Mouse (Mus musculus) lung, embryonic 14.5 days (tissue): Measurements from ENCODE around the gene Frat2. TPM values are rescaled to one million over a fixed set of nuclear protein-coding genes. Genes with fewer than 3 reads are reported as not detected.
A peak's percentile ranks its signal among the peaks of the same experiment; 100 is the strongest.

ENCODE experiments used
- ATAC-seq: fragments of 200-750 bp; cut with Nextera tagmentation; 2 replicates; pipeline ENCODE4 v1.8.0; 2017; ENCODE audit warnings: mild to moderate bottlenecking, moderate TSS enrichment, moderate library complexity; ENCODE audit not compliant: insufficient read depth
- DNase-seq: peaks from one replicate; pipeline ENCODE4 v3.0.0-alpha.2; 2015
- H3K27ac ChIP-seq: fragments of 300-500 bp; sonication (generic); 2 replicates; pipeline ENCODE4 v1.5.1; 2014; ENCODE audit warnings: low read depth, mild to moderate bottlenecking, moderate library complexity
- H3K27me3 ChIP-seq: fragments of 300-500 bp; sonication (generic); 2 replicates; pipeline ENCODE4 v1.6.1; 2014; ENCODE audit warnings: low read length, control low read depth; ENCODE audit not compliant: insufficient read depth
- H3K36me3 ChIP-seq: fragments of 300-500 bp; sonication (generic); 2 replicates; pipeline ENCODE4 v1.6.1; 2014; ENCODE audit warnings: control low read depth; ENCODE audit not compliant: insufficient read depth
- H3K4me1 ChIP-seq: fragments of 300-500 bp; sonication (generic); 2 replicates; pipeline ENCODE4 v1.6.1; 2014; ENCODE audit warnings: antibody characterized with exemption, control low read depth; ENCODE audit not compliant: insufficient read depth
- H3K4me2 ChIP-seq: fragments of 300-500 bp; sonication (generic); 2 replicates; pipeline ENCODE4 v1.6.1; 2014; ENCODE audit warnings: mild to moderate bottlenecking
- H3K4me3 ChIP-seq: fragments of 300-500 bp; sonication (generic); 2 replicates; pipeline ENCODE4 v1.5.1; 2014; ENCODE audit warnings: low read depth, low read length
- H3K9ac ChIP-seq: fragments of 300-500 bp; sonication (generic); 2 replicates; pipeline ENCODE4 v1.6.1; 2014
- H3K9me3 ChIP-seq: fragments of 300-500 bp; sonication (generic); 2 replicates; pipeline ENCODE4 v1.6.1; 2016; ENCODE audit warnings: low read depth, low read length, control low read depth
- CTCF ChIP-seq: IDR thresholded peaks from 2 replicates; pipeline ENCODE4 v1.5.1; 2016; ENCODE audit warnings: antibody characterized with exemption, low read depth
- WGBS: fragments of 180-500 bp; shearing (Covaris S2); extraction: QIAGEN DNeasy Blood & Tissue Kit; methylation state at CpG from one replicate; pipeline ENCODE4 v1.1.7; 2014; 5-methylcytosine and 5-hydroxymethylcytosine counted together
- polyA plus RNA-seq: library from polyadenylated mRNA; unstranded; fragments of >200 nt; fragmentation: Nextera tagmentation; extraction: Ambion mirVana; gene quantifications from 2 replicates; pipeline ENCODE4 v1.2.1, GENCODE M21; 2014

Gene Frat2
- polyA plus RNA-seq, 1 experiment from 2014 or later = 2.6 TPM

GRCm38 (mm10) chr19:41837917-41838261 lies 10.0 kb downstream of the Frat2 start:
- peaks cover 5% of the 10 kb centered on the region for H3K27me3 ChIP-seq
- H3K36me3 ChIP-seq = no peaks in the 10 kb centered on the region
- peak; percentile 50 for DNase-seq
- H3K4me3 ChIP-seq = no peak overlapping the region
- H3K9me3 ChIP-seq = no peaks in the 10 kb centered on the region
- no peak for TF ChIP-seq CTCF
- H3K4me1 ChIP-seq = no peaks in the 10 kb centered on the region
- 30% methylated on average over 4 of the region's 4 CpGs for WGBS
- no peak overlapping the region; the same call in 1 of the 2 replicates for H3K4me2 ChIP-seq
- H3K27ac ChIP-seq = no peak overlapping the region
- 0 out of 2 replicates have a peak, but pooled peaks have one; percentile 38 for ATAC-seq
- no peak overlapping the region for H3K9ac ChIP-seq

DNA sequence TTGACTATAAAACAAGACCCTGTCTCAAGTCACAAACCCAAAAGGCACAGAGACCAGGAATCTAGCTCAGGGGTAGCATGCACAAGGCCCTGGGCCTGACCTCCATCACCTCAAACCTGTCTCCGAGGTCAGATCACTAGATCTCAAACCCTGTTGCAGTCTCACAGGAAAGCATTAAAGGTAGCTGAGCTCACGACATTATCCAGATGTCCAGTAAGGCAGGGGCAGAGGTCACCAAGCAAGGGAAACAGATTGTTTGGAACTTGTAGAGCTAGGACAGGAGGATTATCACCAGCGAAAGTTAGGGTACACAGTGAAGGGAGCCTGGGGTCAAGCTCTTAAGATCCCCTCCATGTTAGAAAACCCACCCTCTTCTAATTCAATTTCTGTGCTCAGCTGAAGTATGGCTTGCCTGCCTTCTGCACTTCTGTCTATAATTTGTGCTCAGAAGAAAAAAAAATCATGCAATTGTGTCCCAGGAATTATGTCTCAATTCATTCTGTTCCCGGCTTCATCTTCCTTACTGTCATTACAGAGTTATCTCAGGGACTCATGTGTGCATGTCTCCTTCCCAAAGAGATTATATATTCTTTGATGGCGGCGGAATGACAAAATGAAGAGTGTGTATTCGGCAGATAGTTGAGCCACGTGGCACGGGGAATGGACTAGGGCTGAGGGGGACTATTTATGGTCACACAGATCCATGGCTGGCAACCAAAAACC lies 10.6 kb downstream of the Frat2 start:
- TF ChIP-seq CTCF = no peak
- DNase-seq (no peak), ATAC-seq (no peak)
- WGBS = 44% methylated on average over 9 of the region's 9 CpGs
- H3K9ac ChIP-seq = no peak overlapping the region
- H3K4me2 ChIP-seq = no peak overlapping the region
- no peaks in the 10 kb centered on the region for H3K4me1 ChIP-seq
- no peak overlapping the region for H3K4me3 ChIP-seq
- H3K27ac ChIP-seq = no peak overlapping the region
- H3K9me3 ChIP-seq = no peaks in the 10 kb centered on the region
- peaks cover 11% of the 10 kb centered on the region for H3K27me3 ChIP-seq
- H3K36me3 ChIP-seq = no peaks in the 10 kb centered on the region

DNA sequence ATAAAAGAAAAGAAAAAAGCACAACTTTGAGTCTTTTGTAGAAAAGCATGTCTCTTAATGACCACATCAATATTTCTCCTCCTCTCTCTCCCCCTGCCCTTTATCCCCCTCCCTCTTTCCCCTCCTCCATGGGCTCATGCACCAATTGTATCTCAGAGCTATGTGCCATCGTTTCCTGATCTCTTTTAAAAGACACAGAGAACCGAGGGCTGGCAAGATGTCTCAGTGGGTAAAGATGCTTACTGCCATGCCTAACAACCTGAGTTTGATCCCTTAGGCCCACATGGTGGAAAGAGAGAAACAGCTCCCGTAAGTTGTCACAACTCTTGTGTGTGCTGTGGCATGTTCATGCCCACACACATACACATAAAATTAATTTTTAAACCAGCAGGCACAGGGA lies 11.2 kb downstream of the Frat2 start:
- Histone ChIP-seq H3K4me2 (no peak overlapping the region), H3K4me1 (0 out of 2 replicates have a peak, but pooled peaks cover 3% of the 10 kb centered on the region), H3K27me3 (peaks cover 17% of the 10 kb centered on the region), H3K9ac (no peak overlapping the region), H3K4me3 (no peak overlapping the region), H3K36me3 (no peaks in the 10 kb centered on the region), H3K9me3 (no peaks in the 10 kb centered on the region), H3K27ac (no peak overlapping the region)
- DNase-seq (no peak), ATAC-seq (no peak)
- no peak for TF ChIP-seq CTCF
- WGBS = 54% methylated on average over 3 of the region's 3 CpGs

GRCm38 (mm10) chr19:41835816-41836215 lies 12.1 kb downstream of the Frat2 start:
- no peak for TF ChIP-seq CTCF
- Histone ChIP-seq H3K27me3 (peaks cover 26% of the 10 kb centered on the region), H3K4me3 (no peak overlapping the region), H3K27ac (no peak overlapping the region), H3K36me3 (no peaks in the 10 kb centered on the region), H3K9me3 (no peaks in the 10 kb centered on the region), H3K4me1 (0 out of 2 replicates have a peak, but pooled peaks cover 8% of the 10 kb centered on the region), H3K9ac (no peak overlapping the region), H3K4me2 (peak overlapping the region; percentile 42)
- peak; percentile 33 for DNase-seq
- ATAC-seq = peak; percentile 29; the same call in 1 of the 2 replicates
- WGBS = 3% methylated on average over 6 of the region's 6 CpGs

- Histone ChIP-seq H3K27ac (no peak overlapping the region), H3K27me3 (peaks cover 30% of the 10 kb centered on the region), H3K4me2 (no peak overlapping the region), H3K9ac (no peak overlapping the region), H3K4me1 (0 out of 2 replicates have a peak, but pooled peaks cover 8% of the 10 kb centered on the region), H3K9me3 (no peaks in the 10 kb centered on the region), H3K36me3 (no peaks in the 10 kb centered on the region), H3K4me3 (no peak overlapping the region)
- DNase-seq (no peak), ATAC-seq (no peak)
- WGBS = 51% methylated on average over 6 of the region's 6 CpGs
- no peak for TF ChIP-seq CTCF
Observed at GRCm38 (mm10) chr19:41835407-41835806, 12.5 kb downstream of the Frat2 start.

GRCm38 (mm10) chr19:41832501-41833201 lies 15.3 kb downstream of the Frat2 start:
- no peak overlapping the region for H3K27ac ChIP-seq
- TF ChIP-seq CTCF = no peak
- ATAC-seq (no peak), DNase-seq (no peak)
- peaks cover 33% of the 10 kb centered on the region for H3K27me3 ChIP-seq
- no peaks in the 10 kb centered on the region for H3K9me3 ChIP-seq
- H3K4me1 ChIP-seq = 0 out of 2 replicates have a peak, but pooled peaks cover 8% of the 10 kb centered on the region
- WGBS = 76% methylated on average over 13 of the region's 13 CpGs
- H3K36me3 ChIP-seq = no peaks in the 10 kb centered on the region
- no peak overlapping the region for H3K4me3 ChIP-seq
- H3K4me2 ChIP-seq = no peak overlapping the region
- H3K9ac ChIP-seq = no peak overlapping the region

- DNase-seq (no peak), ATAC-seq (no peak)
- Histone ChIP-seq H3K4me1 (0 out of 2 replicates have a peak, but pooled peaks cover 8% of the 10 kb centered on the region), H3K9ac (0 out of 2 replicates have a peak overlapping the region, but pooled peaks have one; percentile 56), H3K4me3 (peak overlapping the region; percentile 61), H3K4me2 (peak overlapping the region; percentile 99), H3K9me3 (no peaks in the 10 kb centered on the region), H3K27me3 (peaks cover 33% of the 10 kb centered on the region), H3K36me3 (no peaks in the 10 kb centered on the region), H3K27ac (no peak overlapping the region)
- TF ChIP-seq CTCF = no peak
- 7% methylated on average over 14 of the region's 14 CpGs for WGBS
Observed at GRCm38 (mm10) chr19:41831718-41832391, 16.1 kb downstream of the Frat2 start.
